Mouse (Mus musculus) thymus, adult 2 months (tissue): ENCODE results near the gene Gnb5. TPM values are rescaled to one million over a fixed set of nuclear protein-coding genes. Genes with fewer than 3 reads are reported as not detected.

ENCODE experiments used
- DNase-seq: peaks from one replicate; pipeline ENCODE4 v3.0.0; 2021
- H3K27ac ChIP-seq: fragments of 200-500 bp; 2 replicates; pipeline ENCODE4 v1.5.1; 2012; ENCODE audit warnings: low read length, control low read depth; ENCODE audit not compliant: control insufficient read depth, insufficient read depth
- H3K27me3 ChIP-seq: fragments of 200-500 bp; 2 replicates; pipeline ENCODE4 v1.6.1; 2012; ENCODE audit warnings: mild to moderate bottlenecking, low read length, moderate library complexity, mixed read lengths; ENCODE audit not compliant: control insufficient read depth, insufficient read depth
- H3K36me3 ChIP-seq: fragments of 200-500 bp; 2 replicates; pipeline ENCODE4 v1.6.1; 2012; ENCODE audit warnings: mild to moderate bottlenecking, low read length, moderate library complexity; ENCODE audit not compliant: control insufficient read depth, insufficient read depth
- H3K4me1 ChIP-seq: fragments of 200-500 bp; replicated peaks from 2 replicates; pipeline ENCODE4 v1.6.1; 2012; ENCODE audit warnings: low read length; ENCODE audit not compliant: control insufficient read depth, insufficient read depth
- H3K4me3 ChIP-seq: fragments of 200-500 bp; 2 replicates; pipeline ENCODE4 v1.5.1; 2012; ENCODE audit warnings: mild to moderate bottlenecking, low read length, control low read depth, moderate library complexity; ENCODE audit not compliant: control insufficient read depth, insufficient read depth
- CTCF ChIP-seq: fragments of 200-500 bp; IDR thresholded peaks from 2 replicates; pipeline ENCODE4 v1.5.1; 2012; ENCODE audit warnings: mild to moderate bottlenecking, control low read depth, low read length, moderate library complexity, borderline replicate concordance; ENCODE audit not compliant: control insufficient read depth, poor library complexity, insufficient read depth; ENCODE audit errors: extremely low read depth
- POLR2A ChIP-seq: fragments of 200-500 bp; IDR thresholded peaks from 2 replicates; pipeline ENCODE4 v1.6.1; 2012; ENCODE audit warnings: mild to moderate bottlenecking, low read length, control low read depth, moderate library complexity; ENCODE audit not compliant: control insufficient read depth, poor library complexity, insufficient read depth; ENCODE audit errors: extremely low read depth
- WGBS: fragments of 180-500 bp; shearing (Covaris S2); methylation state at CpG from one replicate; pipeline ENCODE4 v1.1.7; 2018; 5-methylcytosine and 5-hydroxymethylcytosine counted together
- polyA plus RNA-seq: library from polyadenylated mRNA; depleted of rRNA; stranded (reverse); fragments of >200 nt; gene quantifications from 2 replicates; pipeline ENCODE4 v1.2.3, GENCODE M21; 2012

Gnb5 gene
- polyA plus RNA-seq, 1 experiment: 7.3 TPM

DNA sequence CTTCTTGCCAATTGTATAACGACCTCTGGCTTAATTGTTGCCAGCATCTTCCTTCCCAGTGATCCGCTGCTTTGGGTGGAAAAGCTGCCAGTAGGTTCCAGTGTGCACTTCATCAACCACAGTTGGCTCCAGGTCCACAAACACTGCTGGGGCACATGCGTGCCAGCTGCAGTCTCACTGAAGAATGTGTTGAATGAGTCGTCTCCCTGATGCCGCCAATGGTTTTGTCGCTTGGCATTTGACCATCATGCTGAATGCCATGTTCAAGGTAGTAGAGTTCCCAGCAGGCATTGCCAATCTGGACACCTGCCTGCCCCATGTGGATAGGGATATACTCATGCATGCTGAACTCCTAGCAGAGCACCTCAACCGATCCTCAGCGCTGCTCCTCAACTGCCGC lies 69.5 kb downstream of the Gnb5 start:
- Histone ChIP-seq H3K27ac (no peak overlapping the region), H3K36me3 (no peaks in the 10 kb centered on the region), H3K4me3 (no peak overlapping the region), H3K27me3 (no peaks in the 10 kb centered on the region), H3K4me1 (no peaks in the 10 kb centered on the region)
- TF ChIP-seq CTCF (no peak), POLR2A (no peak)
- no peak for DNase-seq
- WGBS: 95% methylated on average over 9 of the region's 9 CpGs

DNA sequence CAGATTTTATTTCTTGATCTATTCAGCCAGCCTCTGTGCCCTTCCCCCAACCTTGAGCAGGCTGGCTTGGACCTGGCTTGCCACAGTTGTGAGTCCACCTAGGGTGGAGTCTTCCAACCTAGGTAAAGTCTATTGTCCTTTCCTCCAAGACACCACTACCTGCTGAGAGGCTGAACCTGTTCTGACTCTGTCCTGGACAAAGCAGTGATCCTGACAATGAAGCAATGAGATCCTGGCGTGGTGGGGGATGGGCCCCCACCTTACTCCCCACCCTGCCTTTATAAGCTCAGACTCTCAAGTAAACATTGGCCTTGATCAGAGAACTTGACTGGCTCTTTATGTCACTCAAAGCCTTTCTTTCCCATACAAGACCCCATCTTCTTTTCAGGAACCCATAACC lies 70.3 kb downstream of the Gnb5 start:
- TF ChIP-seq CTCF: no peak
- H3K4me3 ChIP-seq: no peak overlapping the region
- H3K4me1 ChIP-seq: no peaks in the 10 kb centered on the region
- no peak for DNase-seq
- H3K27ac ChIP-seq: no peak overlapping the region
- no peaks in the 10 kb centered on the region for H3K36me3 ChIP-seq
- H3K27me3 ChIP-seq: no peaks in the 10 kb centered on the region
- WGBS: 94% methylated on average over 1 of the region's 1 CpGs

DNA sequence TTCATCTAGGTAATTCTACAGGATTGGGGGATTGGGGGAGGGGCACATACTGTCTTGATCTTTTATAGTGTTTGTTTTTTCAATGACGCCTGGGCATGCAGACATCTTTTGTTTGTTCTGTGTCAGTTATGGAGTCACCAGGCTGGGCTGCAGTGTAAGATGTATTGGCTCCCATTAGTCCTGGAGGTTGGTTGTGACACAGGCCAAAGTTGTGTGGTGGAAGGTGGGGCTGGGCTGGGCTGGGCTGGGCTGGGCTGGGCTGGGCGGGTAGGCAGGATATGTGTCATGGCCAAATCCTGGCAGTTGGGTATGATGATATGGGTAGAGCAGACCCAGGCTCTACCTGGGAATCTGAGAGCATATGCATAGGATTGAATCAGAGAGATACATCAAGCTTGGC lies 72.7 kb downstream of the Gnb5 start:
- no peak overlapping the region for H3K4me3 ChIP-seq
- H3K4me1 ChIP-seq: no peaks in the 10 kb centered on the region
- no peak for DNase-seq
- no peaks in the 10 kb centered on the region for H3K27me3 ChIP-seq
- TF ChIP-seq CTCF (no peak), POLR2A (no peak)
- WGBS: 95% methylated on average over 2 of the region's 2 CpGs
- H3K36me3 ChIP-seq: no peaks in the 10 kb centered on the region
- H3K27ac ChIP-seq: no peak overlapping the region

DNA sequence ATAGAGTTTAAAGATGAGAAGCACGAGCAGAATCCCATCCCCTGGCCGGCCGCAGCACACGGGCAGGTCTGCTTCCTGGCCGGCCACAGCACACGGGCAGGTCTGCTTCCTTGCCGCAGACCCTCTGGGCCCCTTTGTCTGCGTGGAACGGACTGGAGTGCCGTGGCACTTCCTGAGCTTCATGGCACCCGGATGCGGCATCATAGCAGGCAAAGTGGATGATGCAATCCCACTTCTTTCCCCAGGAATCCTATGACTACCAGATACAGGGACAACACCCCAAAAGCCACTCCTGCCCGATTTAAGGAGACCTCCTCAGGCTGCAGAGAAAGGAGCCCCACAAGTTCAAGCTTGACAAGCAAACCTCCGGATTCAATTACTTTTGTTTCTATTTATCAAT lies 76.7 kb downstream of the Gnb5 start:
- Histone ChIP-seq H3K4me3 (no peak overlapping the region), H3K27me3 (no peaks in the 10 kb centered on the region), H3K36me3 (peaks cover 8% of the 10 kb centered on the region), H3K4me1 (no peaks in the 10 kb centered on the region), H3K27ac (no peak overlapping the region)
- no peak for DNase-seq
- TF ChIP-seq CTCF: no peak
- no peak for TF ChIP-seq POLR2A
- 97% methylated on average over 14 of the region's 14 CpGs for WGBS

DNA sequence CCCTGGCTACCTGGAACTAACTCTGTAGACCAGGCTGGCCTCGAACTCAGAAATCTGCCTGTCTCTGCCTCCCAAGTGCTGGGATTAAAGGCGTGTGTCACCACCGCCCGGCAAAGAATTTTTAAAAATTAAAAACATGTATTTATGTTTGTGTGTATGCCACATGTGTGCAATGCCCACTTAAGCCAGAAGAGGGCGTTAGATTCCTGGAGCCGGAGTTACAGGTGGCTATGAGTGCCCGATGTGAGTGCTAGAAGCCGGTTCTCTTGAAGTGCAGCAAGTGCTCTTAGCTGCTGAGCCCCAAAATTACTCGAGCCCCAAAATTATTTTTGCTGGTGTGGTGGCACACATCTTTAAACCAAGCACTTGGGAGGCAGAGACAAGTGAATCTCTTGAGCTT lies 77.7 kb downstream of the Gnb5 start:
- no peak for DNase-seq
- WGBS: 90% methylated on average over 9 of the region's 9 CpGs
- Histone ChIP-seq H3K4me1 (no peaks in the 10 kb centered on the region), H3K27ac (no peak overlapping the region; the same call in 1 of the 2 replicates), H3K4me3 (no peak overlapping the region), H3K27me3 (no peaks in the 10 kb centered on the region), H3K36me3 (peaks cover 14% of the 10 kb centered on the region)
- TF ChIP-seq POLR2A: no peak
- TF ChIP-seq CTCF: peak; percentile 50; the same call in 1 of the 2 replicates

DNA sequence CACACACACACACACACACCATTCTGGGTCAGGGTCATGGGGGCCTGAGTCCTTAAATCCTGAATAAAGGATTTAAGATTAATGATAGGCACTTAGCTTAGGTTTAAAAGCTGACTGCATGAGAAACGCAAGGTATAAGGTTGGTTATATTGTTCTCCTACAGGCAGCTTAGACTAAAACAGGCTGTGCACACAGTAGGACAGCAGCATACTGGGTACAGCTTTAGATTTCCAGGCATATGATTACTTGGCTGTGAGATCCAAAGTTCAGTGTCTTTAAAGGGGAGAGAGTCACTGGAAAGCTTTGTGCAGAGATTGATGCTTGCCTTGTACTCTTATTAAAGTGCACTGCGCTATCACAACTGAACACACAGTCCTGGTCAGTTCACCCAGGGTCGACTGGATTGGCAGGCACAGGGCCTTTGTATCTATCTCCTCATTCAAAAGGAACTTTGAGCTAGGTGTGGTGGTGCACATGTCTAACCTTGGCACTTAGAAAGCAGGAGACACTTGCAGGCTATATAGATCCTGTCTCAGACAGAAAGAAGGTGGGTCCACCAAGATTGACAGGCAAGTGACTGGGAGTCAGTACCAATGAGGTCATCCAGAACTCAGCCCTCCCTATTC lies 78.4 kb downstream of the Gnb5 start:
- no peak for DNase-seq
- 83% methylated on average over 3 of the region's 3 CpGs for WGBS
- Histone ChIP-seq H3K36me3 (peaks cover 21% of the 10 kb centered on the region), H3K27me3 (no peaks in the 10 kb centered on the region), H3K4me1 (no peaks in the 10 kb centered on the region), H3K27ac (no peak overlapping the region), H3K4me3 (no peak overlapping the region)
- no peak for TF ChIP-seq CTCF
- no peak for TF ChIP-seq POLR2A
